Mouse (Mus musculus) kidney, postnatal 0 days (tissue): ENCODE data around the gene Gimap9. TPM values are rescaled to one million over a fixed set of nuclear protein-coding genes. Genes with fewer than 3 reads are reported as not detected.

Experiments used
- ATAC-seq: fragments of 200-750 bp; cut with Nextera tagmentation; replicated peaks from 2 replicates; pipeline ENCODE4 v1.8.0; 2017; ENCODE audit warnings: low read depth, moderate number of reproducible peaks, moderate TSS enrichment, moderate library complexity; ENCODE audit not compliant: low FRiP score
- DNase-seq: peaks from one replicate; pipeline ENCODE4 v3.0.0-alpha.2; 2016; ENCODE audit warnings: low spot score
- H3K27ac ChIP-seq: fragments of 300-500 bp; sonication (generic); 2 replicates; pipeline ENCODE4 v1.5.1; 2014; ENCODE audit warnings: mild to moderate bottlenecking
- H3K27me3 ChIP-seq: fragments of 300-500 bp; sonication (generic); 2 replicates; pipeline ENCODE4 v1.6.1; 2014; ENCODE audit warnings: low read length, mixed read lengths; ENCODE audit not compliant: insufficient read depth
- H3K36me3 ChIP-seq: fragments of 300-500 bp; sonication (generic); 2 replicates; pipeline ENCODE4 v1.6.1; 2014; ENCODE audit warnings: low read length, mixed read lengths; ENCODE audit not compliant: insufficient read depth
- H3K4me1 ChIP-seq: fragments of 300-500 bp; sonication (generic); replicated peaks from 2 replicates; pipeline ENCODE4 v1.6.1; 2014; ENCODE audit warnings: antibody characterized with exemption, low read length, mixed read lengths; ENCODE audit not compliant: insufficient read depth
- H3K4me2 ChIP-seq: fragments of 300-500 bp; sonication (generic); 2 replicates; pipeline ENCODE4 v1.6.1; 2014; ENCODE audit warnings: mild to moderate bottlenecking, low read length, moderate library complexity, mixed read lengths
- H3K4me3 ChIP-seq: fragments of 300-500 bp; sonication (generic); replicated peaks from 2 replicates; pipeline ENCODE4 v1.5.1; 2014; ENCODE audit warnings: low read depth, low read length
- H3K9ac ChIP-seq: fragments of 300-500 bp; sonication (generic); 2 replicates; pipeline ENCODE4 v1.6.1; 2014; ENCODE audit warnings: low read depth, low read length
- H3K9me3 ChIP-seq: fragments of 300-500 bp; sonication (generic); replicated peaks from 2 replicates; pipeline ENCODE4 v1.6.1; 2016; ENCODE audit warnings: low read length, inconsistent platforms, mixed read lengths
- CTCF ChIP-seq: IDR thresholded peaks from 2 replicates; pipeline ENCODE4 v1.5.1; 2016; ENCODE audit warnings: antibody characterized with exemption, low read depth, mild to moderate bottlenecking, moderate library complexity
- WGBS: fragments of 180-500 bp; shearing (Covaris S2); extraction: QIAGEN DNeasy Blood & Tissue Kit; methylation state at CpG from one replicate; pipeline ENCODE4 v1.1.7; 2014; 5-methylcytosine and 5-hydroxymethylcytosine counted together
- polyA plus RNA-seq: library from polyadenylated mRNA; unstranded; fragments of >200 nt; fragmentation: Nextera tagmentation; extraction: Ambion mirVana; gene quantifications from 2 replicates; pipeline ENCODE4 v1.2.1, GENCODE M21; 2015

The Gimap9 gene
- polyA plus RNA-seq, 1 experiment from 2014 or later = 15.2 TPM

DNA sequence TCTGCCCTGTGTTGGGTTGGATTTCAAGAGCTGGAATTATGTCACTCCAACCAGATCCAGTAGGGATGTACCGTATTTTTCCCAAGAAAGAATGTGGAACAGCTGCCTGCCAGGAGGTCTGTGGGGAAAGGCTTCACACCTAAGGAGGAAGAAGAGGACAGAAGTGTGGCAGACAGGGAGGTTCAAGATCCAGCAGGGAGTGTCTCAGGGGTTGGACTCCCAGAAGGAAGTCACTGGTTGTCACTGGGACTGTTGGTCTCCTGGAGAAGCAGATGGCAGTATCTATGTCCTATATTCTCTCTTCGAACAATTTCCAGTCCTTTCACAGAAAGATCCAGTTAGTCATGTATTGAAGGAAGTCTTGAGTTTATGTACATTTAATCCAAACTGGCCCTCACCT lies 28.3 kb upstream of the Gimap9 start:
- H3K4me1 ChIP-seq = no peaks in the 10 kb centered on the region
- no peaks in the 10 kb centered on the region for H3K27me3 ChIP-seq
- H3K4me2 ChIP-seq = peak overlapping the region; percentile 21; the same call in 1 of the 2 replicates
- no peak overlapping the region for H3K27ac ChIP-seq
- DNase-seq = no peak
- no peak overlapping the region for H3K9ac ChIP-seq
- H3K4me3 ChIP-seq = no peak overlapping the region
- H3K36me3 ChIP-seq = no peaks in the 10 kb centered on the region
- no peak for TF ChIP-seq CTCF
- WGBS = 73% methylated on average over 2 of the region's 2 CpGs
- H3K9me3 ChIP-seq = no peaks in the 10 kb centered on the region
- ATAC-seq = 0 out of 2 replicates have a peak, but pooled peaks have one; percentile 29

DNA sequence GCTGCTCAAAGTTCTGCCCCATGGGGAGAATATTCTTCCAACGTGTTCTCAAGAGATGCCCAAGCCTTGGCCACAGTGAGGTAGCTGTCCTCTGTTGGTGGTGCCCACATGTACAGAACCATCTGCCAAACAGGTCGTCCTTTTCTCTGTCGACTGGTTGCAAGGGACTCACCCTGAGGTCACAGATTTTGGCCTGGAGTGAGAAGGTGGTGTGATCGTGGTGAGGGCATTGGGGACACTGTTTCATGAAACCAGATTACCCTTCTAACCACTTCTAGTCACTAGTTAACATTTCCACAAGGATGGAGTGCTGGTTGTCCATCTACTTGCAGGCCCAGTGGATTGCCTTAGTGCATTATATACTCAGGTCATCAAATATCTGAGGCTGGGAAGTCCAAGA lies 27.1 kb upstream of the Gimap9 start:
- TF ChIP-seq CTCF = no peak
- 88% methylated on average over 4 of the region's 4 CpGs for WGBS
- no peak overlapping the region for H3K9ac ChIP-seq
- no peak overlapping the region for H3K4me2 ChIP-seq
- no peaks in the 10 kb centered on the region for H3K27me3 ChIP-seq
- no peak overlapping the region for H3K4me3 ChIP-seq
- ATAC-seq (no peak), DNase-seq (no peak)
- H3K4me1 ChIP-seq = no peaks in the 10 kb centered on the region
- no peaks in the 10 kb centered on the region for H3K9me3 ChIP-seq
- H3K27ac ChIP-seq = no peak overlapping the region
- no peaks in the 10 kb centered on the region for H3K36me3 ChIP-seq

DNA sequence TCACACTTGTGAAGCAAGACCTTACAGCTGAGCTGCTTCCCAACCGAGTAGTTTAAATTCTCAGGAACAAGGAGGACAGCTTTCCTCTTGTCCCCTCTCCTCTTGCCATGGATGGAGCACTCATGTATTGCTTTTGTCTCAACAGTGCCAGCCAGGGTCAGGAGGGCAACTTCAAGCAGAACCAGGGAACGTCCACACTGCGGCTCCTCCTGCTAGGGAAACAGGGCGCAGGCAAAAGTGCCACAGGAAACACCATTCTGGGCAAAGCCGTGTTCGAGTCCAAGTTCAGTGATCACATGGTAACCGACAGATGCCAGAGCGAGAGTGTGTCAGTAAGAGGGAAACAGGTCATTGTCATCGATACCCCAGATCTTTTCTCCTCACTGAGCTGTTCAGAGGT lies 25.9 kb upstream of the Gimap9 start:
- 87% methylated on average over 9 of the region's 9 CpGs for WGBS
- no peak for ATAC-seq
- no peak for TF ChIP-seq CTCF

DNA sequence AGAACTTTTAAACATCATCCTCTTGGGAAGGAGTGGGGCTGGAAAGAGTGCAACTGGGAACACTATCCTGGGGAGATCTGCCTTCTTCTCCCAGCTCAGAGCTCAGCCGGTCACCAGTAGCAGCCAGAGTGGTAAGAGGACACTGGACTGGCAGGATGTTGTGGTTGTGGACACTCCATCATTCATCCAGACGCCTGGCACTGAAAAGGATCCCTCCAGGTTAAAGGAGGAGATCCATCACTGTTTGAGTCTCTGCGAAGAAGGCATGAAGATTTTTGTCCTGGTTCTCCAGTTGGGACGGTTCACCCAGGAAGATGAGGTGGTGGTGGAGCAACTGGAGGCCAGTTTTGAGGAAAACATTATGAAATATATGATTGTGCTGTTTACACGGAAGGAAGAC lies 17.2 kb upstream of the Gimap9 start:
- WGBS = 55% methylated on average over 5 of the region's 5 CpGs
- ATAC-seq = no peak
- TF ChIP-seq CTCF = no peak

More for the DNA sequence above, 25.9 kb upstream of the Gimap9 start:
- H3K9ac ChIP-seq = no peak overlapping the region
- no peak overlapping the region for H3K4me2 ChIP-seq
- no peak for DNase-seq
- H3K4me1 ChIP-seq = no peaks in the 10 kb centered on the region
- no peak overlapping the region for H3K4me3 ChIP-seq
- no peaks in the 10 kb centered on the region for H3K36me3 ChIP-seq
- H3K27ac ChIP-seq = no peak overlapping the region
- H3K9me3 ChIP-seq = no peaks in the 10 kb centered on the region
- H3K27me3 ChIP-seq = no peaks in the 10 kb centered on the region

DNA sequence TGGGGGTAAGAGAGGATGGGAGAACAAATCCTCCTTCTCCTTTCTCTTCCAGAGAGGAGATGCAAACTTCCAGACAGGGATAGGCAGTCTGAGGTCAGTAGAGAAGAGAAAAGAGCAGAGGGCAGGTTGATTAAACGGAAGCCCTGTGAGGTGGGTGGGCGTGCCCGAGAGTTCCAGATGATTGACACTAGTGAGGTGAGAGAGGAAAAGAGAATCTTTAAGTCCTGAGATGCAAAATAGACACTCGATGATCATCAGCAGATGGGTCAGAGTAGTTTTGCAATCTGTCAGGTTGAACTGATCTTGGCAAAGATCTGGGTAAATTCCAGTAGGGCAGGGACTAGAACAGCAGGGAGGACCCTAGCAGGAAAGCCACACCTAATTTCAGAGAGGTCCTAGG lies 11.2 kb upstream of the Gimap9 start:
- 83% methylated on average over 4 of the region's 4 CpGs for WGBS

More for the DNA sequence above, 17.2 kb upstream of the Gimap9 start:
- H3K4me1 ChIP-seq = no peaks in the 10 kb centered on the region
- H3K9me3 ChIP-seq = no peaks in the 10 kb centered on the region
- H3K36me3 ChIP-seq = no peaks in the 10 kb centered on the region
- H3K9ac ChIP-seq = no peak overlapping the region
- H3K4me3 ChIP-seq = no peak overlapping the region
- H3K27ac ChIP-seq = no peak overlapping the region
- no peaks in the 10 kb centered on the region for H3K27me3 ChIP-seq
- DNase-seq = no peak
- no peak overlapping the region for H3K4me2 ChIP-seq

DNA sequence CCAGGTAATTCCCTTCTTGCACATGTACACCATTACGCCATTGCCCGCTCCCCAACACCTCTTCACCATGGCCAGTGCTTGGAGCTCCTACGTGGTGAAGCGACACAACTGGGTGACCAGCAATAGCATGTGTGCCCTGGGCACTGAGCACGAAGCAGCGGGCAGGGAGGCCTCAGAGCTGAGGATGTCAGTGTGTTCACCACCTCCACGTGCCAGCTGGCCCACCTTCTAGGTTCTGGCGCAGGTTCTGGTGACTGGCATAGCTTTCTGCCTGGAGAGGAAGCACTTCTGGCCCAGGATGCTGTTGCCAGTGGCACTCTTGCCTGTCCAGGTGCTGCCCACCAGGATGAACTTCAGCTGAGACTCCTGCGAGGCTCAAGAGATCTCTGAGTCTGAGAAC lies 10.5 kb upstream of the Gimap9 start:
- ATAC-seq = no peak
- Histone ChIP-seq H3K4me1 (no peaks in the 10 kb centered on the region; the same call in 1 of the 2 replicates), H3K4me2 (no peak overlapping the region), H3K9me3 (no peaks in the 10 kb centered on the region), H3K36me3 (no peaks in the 10 kb centered on the region), H3K4me3 (no peak overlapping the region), H3K27me3 (no peaks in the 10 kb centered on the region), H3K27ac (peak overlapping the region; percentile 55), H3K9ac (no peak overlapping the region)
- WGBS = 94% methylated on average over 9 of the region's 9 CpGs
- no peak for TF ChIP-seq CTCF
- no peak for DNase-seq

More for the DNA sequence above, 11.2 kb upstream of the Gimap9 start:
- no peaks in the 10 kb centered on the region for H3K9me3 ChIP-seq
- no peak overlapping the region for H3K9ac ChIP-seq
- H3K4me2 ChIP-seq = no peak overlapping the region
- no peak overlapping the region for H3K27ac ChIP-seq
- DNase-seq = no peak
- H3K36me3 ChIP-seq = no peaks in the 10 kb centered on the region
- no peak overlapping the region for H3K4me3 ChIP-seq
- no peak for TF ChIP-seq CTCF
- ATAC-seq = no peak
- no peaks in the 10 kb centered on the region for H3K27me3 ChIP-seq
- no peaks in the 10 kb centered on the region; the same call in 1 of the 2 replicates for H3K4me1 ChIP-seq

DNA sequence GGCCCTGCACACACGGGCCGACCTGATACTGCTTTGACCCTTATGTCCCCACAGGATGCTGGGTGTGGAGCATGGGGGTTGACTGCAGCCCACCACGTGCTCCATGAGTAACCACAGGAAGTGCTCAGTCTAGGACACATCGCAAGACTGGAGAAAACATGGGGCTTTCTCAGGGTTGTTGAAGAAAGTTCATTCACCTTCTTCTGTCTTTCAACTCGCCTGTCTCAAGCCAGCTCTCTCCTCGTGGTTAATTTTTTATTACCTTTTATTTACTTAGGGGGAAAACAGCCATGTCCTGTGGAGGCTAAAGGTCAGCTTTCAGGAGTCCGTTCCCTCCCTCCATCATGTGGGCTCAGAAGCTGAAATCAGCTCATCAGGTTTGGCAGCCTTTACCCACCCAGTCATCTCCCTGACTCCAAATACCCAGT lies 9.8 kb upstream of the Gimap9 start:
- Histone ChIP-seq H3K9me3 (no peaks in the 10 kb centered on the region), H3K9ac (no peak overlapping the region), H3K27me3 (no peaks in the 10 kb centered on the region), H3K4me2 (no peak overlapping the region), H3K4me1 (no peaks in the 10 kb centered on the region; the same call in 1 of the 2 replicates), H3K36me3 (no peaks in the 10 kb centered on the region), H3K27ac (peak overlapping the region; percentile 55), H3K4me3 (no peak overlapping the region)
- WGBS = 32% methylated on average over 7 of the region's 7 CpGs
- DNase-seq (peak; percentile 37), ATAC-seq (peak; percentile 80)
- TF ChIP-seq CTCF = no peak
